Mouse (Mus musculus) megakaryocyte, adult 5-6 weeks (primary cell): ENCODE data around the gene Fam173b. TPM values are rescaled to one million over a fixed set of nuclear protein-coding genes. Genes with fewer than 3 reads are reported as not detected.
A peak's percentile ranks its signal among the peaks of the same experiment; 100 is the strongest.

Experiments
- ATAC-seq: 2 replicates; pipeline ENCODE4 v1.8.0; 2016; ENCODE audit warnings: mild to moderate bottlenecking, inconsistent platforms; ENCODE audit not compliant: poor library complexity, severe bottlenecking
- total RNA-seq, 2 experiments: library from RNA; stranded (forward) in 1 of 2; stranded (reverse) in 1 of 2; fragments of 153-499, 151-499 nt in 1 of 2; fragments of 221-1000, 200-1000 nt in 1 of 2; gene quantifications; 2 replicates each; pipeline versions ENCODE4 v1.2.3 to v1.2.4; 2015 to 2017

Fam173b gene
- total RNA-seq, 2 experiments from 2014 or later, result 5.6 to 7.0 TPM

GRCm38 (mm10) chr15:31586088-31586487 is 15.6 kb upstream of the Fam173b start:
- no peak for ATAC-seq

DNA sequence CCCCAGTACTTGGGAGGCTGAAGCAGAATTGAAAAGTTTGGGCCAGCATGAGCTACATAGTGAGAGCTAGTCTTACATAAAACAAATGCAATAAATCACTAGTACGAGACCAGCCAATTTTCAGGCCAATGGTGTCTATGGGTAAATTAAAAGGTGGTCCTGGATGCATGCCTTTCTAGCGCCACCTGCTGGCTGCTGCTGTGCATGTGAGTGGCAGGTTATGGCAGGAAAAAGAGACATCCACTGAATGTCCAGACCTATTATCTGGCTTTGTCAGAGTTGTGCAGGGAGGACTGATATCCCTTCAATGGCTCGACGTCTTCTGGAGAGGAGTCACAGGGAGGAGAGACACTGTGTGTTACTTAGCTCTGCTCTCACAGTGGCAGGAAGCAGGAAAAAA is 15.1 kb upstream of the Fam173b start:
- ATAC-seq, result peak; percentile 92

DNA sequence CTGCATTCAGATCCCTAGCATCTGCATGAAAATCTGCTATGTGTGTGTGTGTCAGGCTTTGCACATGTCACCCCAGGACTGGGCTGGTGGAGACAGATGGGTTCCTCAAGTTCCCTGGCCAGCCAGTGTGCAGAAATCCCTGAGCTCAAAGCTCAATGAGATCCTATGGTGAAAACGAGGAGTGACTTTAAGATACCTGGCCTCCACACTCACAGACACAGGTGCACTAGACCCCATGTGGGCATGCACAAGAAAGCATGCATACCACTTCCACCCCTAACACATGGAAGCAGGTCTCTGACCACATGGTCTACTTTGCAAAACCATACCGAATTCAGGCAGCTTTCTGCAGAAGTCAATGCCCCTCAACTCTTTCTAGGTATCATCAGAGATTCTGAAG is 13.9 kb upstream of the Fam173b start:
- no peak for ATAC-seq

DNA sequence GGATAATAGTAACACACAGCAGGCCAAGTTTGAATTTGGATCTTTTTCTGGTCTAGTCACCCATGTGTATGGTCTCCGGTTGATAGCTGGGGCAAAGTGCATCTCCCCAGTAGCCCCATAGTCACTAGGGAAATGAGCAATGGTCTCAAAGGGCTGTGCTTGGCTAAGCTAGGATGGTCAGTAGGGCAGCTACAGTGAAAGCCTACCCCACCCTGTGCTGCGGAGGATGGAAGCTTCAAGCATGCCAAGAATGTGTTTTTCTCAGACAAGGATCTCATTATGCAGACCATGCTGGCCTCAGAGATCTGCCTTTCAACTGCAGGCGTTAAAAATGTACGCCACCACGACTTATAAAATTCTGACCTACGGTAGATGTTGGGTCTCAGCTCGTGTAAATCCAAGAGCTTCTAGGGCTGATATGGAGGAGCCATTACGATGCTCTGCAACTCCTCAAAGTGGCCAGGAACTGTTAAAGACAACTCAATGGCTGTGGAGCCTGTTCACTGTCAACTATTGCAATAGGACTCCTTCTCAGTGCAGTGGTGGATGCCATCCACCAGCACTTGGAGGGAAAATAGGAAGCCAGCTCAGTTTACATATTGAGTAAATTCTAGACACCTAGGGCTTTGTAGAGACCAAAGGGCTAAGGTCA is 12.5 kb upstream of the Fam173b start:
- ATAC-seq, result no peak

DNA sequence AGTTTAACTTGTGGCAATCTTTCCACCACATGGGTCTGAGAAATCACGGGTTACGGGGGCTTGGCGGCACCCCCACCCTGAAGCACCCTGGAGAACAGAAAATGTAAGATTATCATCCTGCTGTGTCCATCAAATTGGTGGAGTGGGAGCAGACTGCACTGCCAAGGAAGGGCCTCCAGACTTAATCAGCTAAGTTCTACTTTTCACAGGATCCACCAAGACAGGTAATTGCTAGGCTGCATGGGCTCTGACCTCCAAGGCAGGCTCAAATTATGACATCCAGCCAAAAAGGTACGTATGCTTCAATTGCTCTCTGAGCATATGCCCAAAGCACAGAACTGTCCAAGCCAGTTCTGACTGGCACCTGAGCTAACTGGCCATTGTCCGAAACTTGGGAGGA is 11.5 kb upstream of the Fam173b start:
- ATAC-seq, result no peak

DNA sequence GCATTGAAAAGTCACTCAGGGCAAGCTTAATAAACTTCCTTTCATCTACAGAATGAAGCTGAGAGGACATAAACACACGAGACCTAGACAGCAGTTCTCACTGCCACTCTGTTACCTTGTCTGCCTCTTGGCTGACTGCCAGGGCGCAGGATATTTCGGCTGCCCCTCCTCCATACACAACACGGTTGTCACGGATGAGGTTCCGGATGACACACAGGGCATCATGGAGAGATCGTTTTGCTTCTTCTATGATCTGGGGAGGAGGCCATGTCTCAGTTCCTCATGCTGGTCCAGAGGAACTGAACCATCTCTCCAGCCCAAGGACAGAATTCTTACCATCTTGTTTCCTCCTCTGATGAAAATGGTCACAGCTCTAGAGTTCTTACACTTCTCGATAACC is 9.1 kb upstream of the Fam173b start:
- no peak for ATAC-seq

DNA sequence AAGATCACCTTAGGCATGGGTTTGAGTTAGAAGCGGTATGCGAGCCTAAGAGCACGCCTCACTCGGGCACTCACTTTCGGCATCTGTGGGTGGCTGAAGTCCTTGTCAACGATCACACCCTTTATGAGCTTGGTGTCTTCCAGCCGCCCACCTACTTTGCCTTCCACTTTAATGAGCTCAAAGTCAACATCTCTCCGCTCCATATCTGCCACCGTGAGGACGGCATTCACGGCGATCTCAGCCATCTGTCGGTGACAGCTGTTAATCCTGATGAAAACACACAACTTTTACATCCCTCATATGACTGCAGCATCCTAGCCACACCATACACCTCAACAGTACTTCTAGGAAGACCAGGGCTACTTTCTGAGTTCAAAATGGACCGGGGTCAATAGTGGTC is 7.4 kb upstream of the Fam173b start:
- no peak for ATAC-seq

GRCm38 (mm10) chr15:31595651-31596050 is 6.0 kb upstream of the Fam173b start:
- ATAC-seq, result no peak

DNA sequence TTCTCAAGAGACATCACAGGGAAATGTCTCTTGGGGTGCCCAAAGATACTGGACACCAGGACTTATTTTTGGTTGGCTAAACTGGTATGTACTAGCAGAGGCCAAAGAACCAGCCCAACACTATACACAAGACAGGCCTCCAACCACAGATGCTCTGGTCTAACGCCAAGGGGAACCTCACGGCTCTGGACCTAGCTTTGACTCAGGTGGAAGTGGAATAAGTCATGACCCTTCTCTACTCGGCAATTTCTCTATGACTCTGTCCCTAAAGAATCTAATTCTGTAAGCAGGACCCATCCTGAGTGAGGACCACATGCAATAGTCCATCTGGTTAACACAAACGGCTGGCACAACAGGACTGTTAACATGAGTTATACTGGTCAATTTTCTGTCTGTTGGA is 1.8 kb upstream of the Fam173b start:
- ATAC-seq, result no peak

GRCm38 (mm10) chr15:31601279-31601645 is 390 bp upstream of the Fam173b start:
- peak; percentile 65 for ATAC-seq

DNA sequence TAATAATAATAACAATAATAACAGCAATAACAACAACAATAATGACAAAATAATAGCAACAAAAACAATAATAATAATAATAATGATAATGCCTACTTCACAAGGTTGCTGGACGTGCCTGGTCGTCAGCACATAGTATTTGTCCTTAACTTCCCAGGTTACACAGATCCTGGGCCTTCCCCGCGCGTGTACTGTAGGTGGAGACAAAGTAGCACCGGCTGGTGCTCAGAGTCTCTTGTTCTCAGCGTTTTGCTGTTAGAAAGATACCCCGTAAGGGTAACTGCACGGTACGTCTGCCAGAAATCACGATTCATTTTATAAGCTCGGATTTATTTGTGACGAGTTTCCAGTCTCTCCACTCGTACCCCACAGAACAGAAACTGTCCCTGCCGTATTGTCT is 774 bp downstream of the Fam173b start:
- no peak for ATAC-seq

- ATAC-seq, result no peak
Observed at GRCm38 (mm10) chr15:31603113-31603512, 1.5 kb downstream of the Fam173b start.

GRCm38 (mm10) chr15:31606821-31607220 is 5.2 kb downstream of the Fam173b start:
- no peak for ATAC-seq

DNA sequence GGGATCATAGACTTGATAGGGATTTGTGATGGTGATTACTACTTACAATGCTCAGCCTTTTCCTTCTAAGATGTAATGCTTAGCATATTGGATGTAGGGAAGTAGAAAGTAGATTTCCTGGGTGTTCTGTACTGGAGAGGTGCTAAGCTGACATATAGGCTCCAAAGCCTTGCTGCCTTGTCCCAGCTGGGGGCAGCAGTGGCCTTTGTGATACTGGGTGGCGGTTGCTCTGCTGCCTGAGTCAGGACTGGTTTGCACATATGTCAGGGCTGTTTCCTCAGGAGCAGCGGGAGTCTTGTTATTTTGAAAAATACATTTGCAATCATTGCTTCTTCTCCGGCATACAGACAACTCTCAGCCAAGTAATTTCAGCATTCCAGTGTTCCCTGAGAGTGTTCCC is 9.4 kb downstream of the Fam173b start:
- no peak for ATAC-seq

GRCm38 (mm10) chr15:31611976-31612375 is 10.3 kb downstream of the Fam173b start:
- ATAC-seq, result no peak

DNA sequence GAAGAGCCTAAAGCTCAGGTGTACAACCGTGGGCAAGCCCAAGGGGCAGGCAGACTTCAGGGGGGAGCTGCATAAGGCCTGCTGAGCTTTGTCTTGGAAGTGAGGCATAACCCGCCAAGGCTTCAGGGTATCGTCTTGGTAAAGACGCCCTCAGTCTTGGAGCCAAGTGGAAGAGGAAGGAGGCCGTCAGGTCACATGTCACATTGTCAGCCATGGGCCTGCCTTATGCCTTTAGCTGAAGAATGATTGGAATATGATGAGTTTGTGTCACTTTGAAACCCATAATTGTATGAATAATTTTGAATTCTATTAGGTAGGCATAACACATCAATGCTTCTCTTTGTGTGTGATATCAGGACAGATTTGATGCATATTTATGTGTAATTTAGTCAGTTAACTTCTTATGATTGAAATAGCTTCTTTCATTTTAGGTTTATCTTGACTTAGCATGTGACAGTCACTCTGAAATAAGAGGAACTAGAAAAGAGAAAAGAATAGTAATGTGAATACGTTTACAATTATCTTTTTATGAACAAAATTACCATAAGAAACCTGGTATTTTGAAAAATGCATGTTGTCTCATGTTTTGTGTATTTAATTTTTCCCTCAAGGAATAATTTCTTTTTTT is 12.3 kb downstream of the Fam173b start:
- no peak for ATAC-seq

- ATAC-seq, result no peak
Observed at GRCm38 (mm10) chr15:31614666-31615065, 13.0 kb downstream of the Fam173b start.

DNA sequence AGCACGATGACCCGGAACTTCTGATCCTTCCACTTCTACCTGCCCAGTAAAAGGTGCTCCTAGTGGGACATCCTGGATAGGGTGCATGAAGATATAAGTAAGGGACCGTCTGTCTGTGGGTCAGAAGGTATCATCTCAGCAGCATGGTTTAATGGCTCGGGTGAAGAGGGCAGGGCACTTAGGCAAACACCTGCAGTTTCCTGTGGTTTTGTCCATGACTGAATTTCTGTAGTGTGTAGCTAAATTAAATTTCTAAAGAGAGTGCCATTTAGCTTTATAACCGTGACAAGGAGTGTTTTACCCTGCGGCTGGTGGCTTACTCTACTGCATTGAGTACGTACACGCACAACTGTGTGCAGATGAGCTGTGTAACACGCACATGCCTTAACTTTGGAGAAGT is 15.6 kb downstream of the Fam173b start:
- no peak for ATAC-seq

DNA sequence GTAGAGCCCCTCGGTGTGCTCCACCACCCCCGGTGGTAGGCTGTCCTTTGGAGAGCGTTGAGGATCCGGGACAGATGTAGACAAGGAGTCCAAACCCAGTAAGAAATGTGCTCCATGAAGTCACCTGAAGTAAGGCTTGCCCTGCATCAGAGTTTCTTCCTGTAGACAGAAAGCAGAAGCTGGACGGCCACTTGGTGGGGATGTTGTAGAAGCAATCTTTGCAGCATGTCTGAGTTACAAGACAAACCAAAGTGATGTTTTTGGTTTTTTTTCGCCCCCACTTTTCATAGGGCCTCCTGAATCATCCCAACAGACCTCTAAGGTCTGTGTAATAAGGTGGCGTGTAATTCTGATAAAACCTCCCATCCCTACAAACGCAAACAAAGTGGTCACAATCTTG is 17.9 kb downstream of the Fam173b start:
- ATAC-seq, result no peak

DNA sequence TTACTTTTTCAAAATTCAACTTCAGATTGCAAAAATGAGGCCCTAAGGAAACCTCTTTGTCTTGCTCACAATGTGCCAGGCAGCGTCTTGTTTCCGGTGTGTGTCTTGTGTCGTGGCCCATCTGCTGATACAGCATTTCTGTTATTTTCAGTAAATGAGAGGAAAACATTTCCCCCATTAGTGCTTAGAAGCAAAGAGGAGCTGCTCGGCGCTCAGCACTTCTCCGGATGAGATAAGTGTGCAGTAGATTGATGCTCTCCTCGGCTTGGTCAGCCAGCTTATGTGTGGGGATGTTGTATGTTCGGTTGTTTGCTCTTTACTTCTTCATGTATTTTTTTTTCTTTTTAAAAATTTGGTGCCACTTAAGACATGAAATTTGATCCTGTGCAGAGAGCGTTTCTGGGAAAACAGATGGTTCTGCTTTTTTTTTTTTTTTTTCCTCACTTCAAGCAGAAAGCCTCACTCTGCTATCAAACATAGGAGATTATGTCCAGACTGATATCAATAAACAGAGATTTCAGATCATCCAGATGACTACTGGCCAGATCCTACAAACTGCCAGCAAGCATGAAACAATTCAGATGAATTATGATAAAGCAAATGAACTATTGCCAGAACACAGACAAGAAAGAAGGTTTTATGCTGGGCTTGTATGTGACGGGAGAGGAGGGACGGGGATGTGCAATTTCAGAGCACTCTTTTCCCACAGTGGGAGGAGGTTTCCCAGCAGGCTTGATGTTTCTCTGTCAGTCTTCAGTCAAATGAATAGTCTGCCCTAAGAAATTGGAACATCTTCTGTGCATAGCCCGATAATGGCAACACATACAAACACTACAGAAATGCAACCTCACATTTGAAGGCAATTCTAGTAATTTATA is 25.9 kb downstream of the Fam173b start:
- ATAC-seq, result no peak

GRCm38 (mm10) chr15:31628180-31628579 is 26.5 kb downstream of the Fam173b start:
- ATAC-seq, result no peak

GRCm38 (mm10) chr15:31629556-31629955 is 27.9 kb downstream of the Fam173b start:
- ATAC-seq, result no peak
